Mouse (Mus musculus) ES-E14 (cell line): Measurements from ENCODE around the gene Frmd5.

Experiments
- CHD2 ChIP-seq: IDR thresholded peaks from 2 replicates; pipeline ENCODE4 v1.6.1; 2014; ENCODE audit warnings: mild to moderate bottlenecking, low read depth, low read length, inconsistent platforms
- HCFC1 ChIP-seq: IDR thresholded peaks from 2 replicates; pipeline ENCODE4 v1.6.1; 2012; ENCODE audit warnings: low read length, inconsistent platforms, borderline replicate concordance; ENCODE audit not compliant: insufficient read depth
- MAFK ChIP-seq: IDR thresholded peaks from 2 replicates; pipeline ENCODE4 v1.6.1; 2014; ENCODE audit warnings: mild to moderate bottlenecking, low read depth, low read length, inconsistent platforms; ENCODE audit not compliant: insufficient read depth
- ZC3H11A ChIP-seq: IDR thresholded peaks from 2 replicates; pipeline ENCODE4 v1.6.1; 2012; ENCODE audit warnings: low read depth, mild to moderate bottlenecking, inconsistent platforms, low read length, borderline replicate concordance
- ZNF384 ChIP-seq: IDR thresholded peaks from 2 replicates; pipeline ENCODE4 v1.6.1; 2012; ENCODE audit warnings: low read depth, low read length, inconsistent platforms

DNA sequence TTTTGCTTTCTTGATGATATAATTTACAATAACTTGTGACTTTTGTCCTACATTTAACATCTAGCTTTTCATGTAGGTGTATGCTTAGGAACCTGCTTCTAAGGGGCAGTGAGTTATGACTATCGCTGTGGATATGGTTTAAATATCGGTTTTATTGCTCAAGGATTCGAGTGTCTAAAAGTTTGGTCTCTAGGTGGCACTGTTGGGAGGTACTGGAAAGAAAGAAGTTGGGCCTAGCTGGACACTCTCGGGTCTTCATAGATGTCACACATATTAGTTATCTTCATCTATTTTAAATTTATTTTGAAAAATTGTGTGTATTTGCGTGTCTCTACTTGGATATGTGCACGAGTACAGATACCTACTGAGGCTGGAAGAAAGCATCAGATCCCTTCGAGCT is 127.2 kb downstream of the Frmd5 start:
- TF ChIP-seq MAFK = no peak
- no peak for TF ChIP-seq ZC3H11A
- no peak for TF ChIP-seq CHD2
- no peak for TF ChIP-seq ZNF384
- no peak for TF ChIP-seq HCFC1
